Mouse (Mus musculus): Measurements from ENCODE around the gene Phf21b.

DNA sequence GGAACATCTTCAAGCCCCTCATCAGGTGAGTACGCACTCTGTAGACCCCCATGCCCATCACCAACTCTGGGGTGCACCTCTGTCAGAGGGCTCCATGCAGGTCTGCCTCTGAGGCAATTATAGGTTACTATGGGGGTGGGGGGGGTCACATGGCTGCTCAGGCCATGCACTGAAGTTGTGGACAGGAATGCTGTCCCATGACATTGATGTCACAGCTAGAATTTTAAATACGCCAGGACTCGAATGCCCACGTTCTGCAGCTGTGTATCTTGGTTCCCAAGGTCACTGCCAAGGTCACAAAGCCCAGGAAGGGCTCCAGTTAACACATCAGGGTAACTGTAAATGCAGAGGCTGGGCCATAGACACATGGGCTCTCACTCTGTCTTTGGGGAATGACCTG, 110.0 kb downstream of the Phf21b start:
- TF ChIP-seq POLR2A (IDR thresholded peaks at IDR 0.05; ENCODE audit: insufficient read depth, low read depth, low read length) (no peak), CTCF (IDR thresholded peaks at IDR 0.05; ENCODE audit: insufficient read depth, low read depth, low read length) (no peak)

Measured in olfactory bulb, adult 2 months (tissue).